Mouse (Mus musculus) MEL (cell line): ENCODE results near the gene Tnp2.

Source experiments
- CTCF ChIP-seq, 3 experiments: IDR thresholded peaks in 2 of 3; conservative IDR thresholded peaks in 1 of 3; 2 replicates each; pipeline ENCODE4 v1.5.1; 2011 to 2012; ENCODE audit warnings: low read length in 3 of 3, low read depth in 2 of 3, mild to moderate bottlenecking in 2 of 3, improper control_type of control experiment in 1 of 3, inconsistent platforms in 1 of 3, mixed read lengths in 1 of 3, moderate library complexity in 1 of 3; ENCODE audit not compliant: control insufficient read depth in 1 of 3, insufficient read depth in 1 of 3, poor library complexity in 1 of 3, severe bottlenecking in 1 of 3
- E2F4 ChIP-seq: IDR thresholded peaks from 2 replicates; pipeline ENCODE4 v1.6.1; 2011; ENCODE audit warnings: low read depth, low read length, improper control_type of control experiment, borderline replicate concordance
- GATA1 ChIP-seq: IDR thresholded peaks from 2 replicates; pipeline ENCODE4 v1.6.1; 2011; ENCODE audit warnings: low read depth, low read length, improper control_type of control experiment
- MXI1 ChIP-seq: IDR thresholded peaks from 2 replicates; pipeline ENCODE4 v1.6.1; 2011; ENCODE audit warnings: mild to moderate bottlenecking, low read depth, low read length, improper control_type of control experiment
- POLR2A ChIP-seq, 2 experiments: IDR thresholded peaks; 2 replicates each; pipeline ENCODE4 v1.6.1; 2011 to 2012; ENCODE audit warnings: low read length in 2 of 2, mild to moderate bottlenecking in 2 of 2, control low read depth in 1 of 2, improper control_type of control experiment in 1 of 2, low read depth in 1 of 2, moderate library complexity in 1 of 2; ENCODE audit not compliant: control insufficient read depth in 1 of 2, insufficient read depth in 1 of 2, poor library complexity in 1 of 2
- USF1 ChIP-seq: IDR thresholded peaks from 2 replicates; pipeline ENCODE4 v1.6.1; 2014; ENCODE audit warnings: low read depth, mild to moderate bottlenecking, inconsistent platforms, low read length, improper control_type of control experiment, moderate library complexity
- ZC3H11A ChIP-seq: IDR thresholded peaks from 2 replicates; pipeline ENCODE4 v1.6.1; 2012; ENCODE audit warnings: low read depth, mild to moderate bottlenecking, inconsistent platforms, low read length, improper control_type of control experiment

DNA sequence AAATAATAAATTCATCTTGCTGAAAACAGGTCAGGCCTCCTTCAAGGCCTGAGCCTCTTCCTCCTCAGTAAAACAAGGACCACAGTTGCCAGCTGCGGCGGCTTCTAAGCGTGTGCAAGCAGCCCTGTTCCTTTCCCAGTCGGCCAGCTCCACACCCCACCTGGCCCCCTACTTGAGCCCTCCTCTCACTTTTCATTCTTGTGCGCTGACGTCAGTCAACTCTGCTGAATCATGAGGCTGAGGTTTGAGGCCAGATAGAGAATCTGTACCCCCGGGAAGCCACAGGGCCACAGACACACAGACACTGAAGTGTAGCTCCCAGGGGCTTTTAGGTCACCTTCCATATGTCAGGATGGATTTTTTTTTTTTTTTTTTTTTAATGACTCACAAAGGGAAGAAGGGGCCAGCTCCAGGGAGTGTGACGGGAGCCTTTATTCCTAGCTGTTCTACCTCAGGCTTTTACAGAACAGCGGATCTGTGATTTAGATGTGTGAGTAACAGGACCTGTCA, 6.5 kb downstream of the Tnp2 start:
- no peak for TF ChIP-seq ZC3H11A
- no peak for TF ChIP-seq GATA1
- TF ChIP-seq MXI1 = no peak
- TF ChIP-seq POLR2A (IDR thresholded peaks at IDR 0.05; ENCODE audit: control insufficient read depth in 1 of 2, insufficient read depth in 1 of 2, low read depth in 1 of 2, low read length in 2 of 2, poor library complexity in 1 of 2) = no peak
- TF ChIP-seq CTCF (IDR thresholded peaks at IDR 0.05 in 2 of 3, conservative IDR thresholded peaks at IDR 0.05 in 1 of 3; ENCODE audit: control insufficient read depth in 1 of 3, insufficient read depth in 1 of 3, low read depth in 2 of 3, low read length in 3 of 3, poor library complexity in 1 of 3, severe bottlenecking in 1 of 3) = no peak
- TF ChIP-seq USF1 = no peak
- no peak for TF ChIP-seq E2F4
